In the genomic region with DNA sequence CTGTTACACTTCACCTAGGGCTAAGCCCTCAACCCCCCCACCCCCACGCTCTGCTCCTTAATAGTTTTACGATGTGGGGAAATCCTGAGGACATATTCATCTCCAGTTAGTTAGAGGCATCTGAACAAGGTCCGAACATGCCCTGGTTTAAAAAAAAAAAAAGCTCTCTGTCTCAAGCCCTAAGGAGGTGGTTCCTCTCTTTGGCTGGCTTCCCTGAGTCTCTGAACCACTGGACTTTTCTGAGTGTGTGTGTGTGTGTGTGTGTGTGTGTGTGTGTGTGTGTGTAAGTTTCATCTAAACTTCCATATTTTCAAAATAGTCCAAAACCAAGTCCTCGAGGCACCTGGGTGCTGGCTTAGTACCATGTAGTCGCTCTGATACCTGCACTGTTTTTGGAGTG, we compare ENCODE assay signal across 28 mouse cellular contexts.
DNase-seq lines count a peak whose midpoint lies in the region; ATAC-seq and TF ChIP-seq lines count a peak whose summit lies in the region.
"Had no signal": no experiment of that assay in that cellular context is flagged by ENCODE, and none has a peak within 500 bp of the region (broad histone marks: within the 10 kb centered on the region; RNA-seq: fewer than 3 reads in every experiment).

No protein-coding gene starts in this region.

- H3K9me3 ChIP-seq in lung, embryonic 14.5 days (ENCODE audit: low read depth, low read length): no peaks in the 10 kb centered on the region
- no peaks in the 10 kb centered on the region for H3K9me3 ChIP-seq in lung, postnatal 0 days (ENCODE audit: low read length)
- H3K9me3 ChIP-seq in hindbrain, embryonic 16.5 days (ENCODE audit: control insufficient read depth, low read length): no peaks in the 10 kb centered on the region
- H3K9me3 ChIP-seq in stomach, postnatal 0 days (ENCODE audit: control insufficient read depth, low read length): no peaks in the 10 kb centered on the region
- H3K9me3 ChIP-seq: embryonic facial prominence, embryonic 10.5 days; embryonic facial prominence, embryonic 15.5 days; forebrain, embryonic 15.5 days; heart, embryonic 13.5 days; hindbrain, embryonic 10.5 days; hindbrain, embryonic 15.5 days; limb, embryonic 12.5 days; liver, embryonic 15.5 days; megakaryocyte, embryonic 14.5 days; midbrain, embryonic 12.5 days; neural tube, embryonic 12.5 days had no signal

- 76% methylated on average over 5 of the region's 5 CpGs for WGBS in lung, embryonic 14.5 days
- WGBS in lung, postnatal 0 days: 75% methylated on average over 5 of the region's 5 CpGs
- WGBS in hindbrain, embryonic 16.5 days: 83% methylated on average over 5 of the region's 5 CpGs
- WGBS in stomach, postnatal 0 days: 75% methylated on average over 5 of the region's 5 CpGs

- H3K27ac ChIP-seq in lung, embryonic 14.5 days (ENCODE audit: low read depth): no peak overlapping the region
- no peak overlapping the region for H3K27ac ChIP-seq in lung, postnatal 0 days (ENCODE audit: low read length)
- H3K27ac ChIP-seq in embryonic fibroblast, embryonic 13.5 days (ENCODE audit: insufficient read depth, low read length): peak overlapping the region; percentile 53; the same call in 1 of the 2 replicates
- H3K27ac ChIP-seq in hindbrain, embryonic 16.5 days (ENCODE audit: low read depth, low read length): no peak overlapping the region
- no peak overlapping the region for H3K27ac ChIP-seq in stomach, postnatal 0 days (replicated peaks)
- H3K27ac ChIP-seq: embryonic facial prominence, embryonic 10.5 days; embryonic facial prominence, embryonic 15.5 days; forebrain, embryonic 15.5 days; heart, embryonic 13.5 days; hindbrain, embryonic 10.5 days; hindbrain, embryonic 15.5 days; limb, embryonic 12.5 days; liver, embryonic 15.5 days; midbrain, embryonic 12.5 days; neural tube, embryonic 12.5 days had no signal

- H3K4me3 ChIP-seq in lung, embryonic 14.5 days (ENCODE audit: low read depth, low read length): no peak overlapping the region
- no peak overlapping the region for H3K4me3 ChIP-seq in lung, postnatal 0 days (ENCODE audit: low read depth, low read length)
- no peak overlapping the region for H3K4me3 ChIP-seq in embryonic fibroblast, embryonic 13.5 days (ENCODE audit: insufficient read depth, low read length)
- H3K4me3 ChIP-seq in hindbrain, embryonic 16.5 days (ENCODE audit: low read length): no peak overlapping the region
- no peak overlapping the region for H3K4me3 ChIP-seq in stomach, postnatal 0 days (ENCODE audit: low read depth, low read length)
- H3K4me3 ChIP-seq: embryonic facial prominence, embryonic 10.5 days; embryonic facial prominence, embryonic 15.5 days; forebrain, embryonic 15.5 days; heart, embryonic 13.5 days; hindbrain, embryonic 10.5 days; hindbrain, embryonic 15.5 days; limb, embryonic 12.5 days; liver, embryonic 15.5 days; megakaryocyte, embryonic 14.5 days; midbrain, embryonic 12.5 days; myocyte; neural tube, embryonic 12.5 days had no signal

- no peaks in the 10 kb centered on the region for H3K36me3 ChIP-seq in lung, embryonic 14.5 days (ENCODE audit: insufficient read depth)
- H3K36me3 ChIP-seq in lung, postnatal 0 days (ENCODE audit: insufficient read depth, low read length): no peaks in the 10 kb centered on the region
- peaks cover 2% of the 10 kb centered on the region; the same call in 1 of the 2 replicates for H3K36me3 ChIP-seq in hindbrain, embryonic 16.5 days (ENCODE audit: control insufficient read depth, insufficient read depth, low read length)
- H3K36me3 ChIP-seq in stomach, postnatal 0 days (ENCODE audit: control insufficient read depth, insufficient read depth, low read length): peaks cover 2% of the 10 kb centered on the region; the same call in 1 of the 2 replicates
- H3K36me3 ChIP-seq: embryonic facial prominence, embryonic 15.5 days; forebrain, embryonic 15.5 days; hindbrain, embryonic 15.5 days; limb, embryonic 12.5 days; liver, embryonic 15.5 days; neural tube, embryonic 12.5 days had no signal

- H3K27me3 ChIP-seq in lung, embryonic 14.5 days (ENCODE audit: insufficient read depth, low read length): no peaks in the 10 kb centered on the region
- H3K27me3 ChIP-seq in lung, postnatal 0 days (replicated peaks; ENCODE audit: insufficient read depth, low read length): no peaks in the 10 kb centered on the region
- H3K27me3 ChIP-seq in hindbrain, embryonic 16.5 days (replicated peaks; ENCODE audit: control insufficient read depth, insufficient read depth, low read length): peaks cover 2% of the 10 kb centered on the region; the same call in 1 of the 2 replicates
- no peaks in the 10 kb centered on the region for H3K27me3 ChIP-seq in stomach, postnatal 0 days (ENCODE audit: control insufficient read depth, insufficient read depth, low read length)
- H3K27me3 ChIP-seq: CH12.LX; embryonic facial prominence, embryonic 15.5 days; forebrain, embryonic 15.5 days; heart, embryonic 13.5 days; hindbrain, embryonic 15.5 days; limb, embryonic 12.5 days; liver, embryonic 15.5 days; megakaryocyte, embryonic 14.5 days; midbrain, embryonic 12.5 days; neural tube, embryonic 12.5 days; Patski had no signal

- TF ChIP-seq EP300 in lung, postnatal 0 days (IDR thresholded peaks at IDR 0.05): no peak
- no peak for TF ChIP-seq EP300 in stomach, postnatal 0 days (optimal IDR thresholded peaks at IDR 0.05)

- no peak overlapping the region for H3K9ac ChIP-seq in lung, embryonic 14.5 days
- H3K9ac ChIP-seq in lung, postnatal 0 days (replicated peaks; ENCODE audit: low read depth): no peak overlapping the region
- no peak overlapping the region for H3K9ac ChIP-seq in hindbrain, embryonic 16.5 days (ENCODE audit: low read depth, low read length)
- H3K9ac ChIP-seq in stomach, postnatal 0 days (ENCODE audit: low read length): no peak overlapping the region
- H3K9ac ChIP-seq: embryonic facial prominence, embryonic 15.5 days; forebrain, embryonic 15.5 days; heart, embryonic 13.5 days; hindbrain, embryonic 15.5 days; limb, embryonic 12.5 days; liver, embryonic 15.5 days; midbrain, embryonic 12.5 days; neural tube, embryonic 12.5 days had no signal

- H3K4me2 ChIP-seq in lung, embryonic 14.5 days: no peak overlapping the region
- H3K4me2 ChIP-seq in lung, postnatal 0 days (replicated peaks; ENCODE audit: low read depth, low read length): no peak overlapping the region
- H3K4me2 ChIP-seq in hindbrain, embryonic 16.5 days (ENCODE audit: low read length): no peak overlapping the region
- H3K4me2 ChIP-seq in stomach, postnatal 0 days (replicated peaks; ENCODE audit: low read depth): no peak overlapping the region
- H3K4me2 ChIP-seq: embryonic facial prominence, embryonic 15.5 days; forebrain, embryonic 15.5 days; heart, embryonic 13.5 days; hindbrain, embryonic 15.5 days; limb, embryonic 12.5 days; liver, embryonic 15.5 days; midbrain, embryonic 12.5 days; neural tube, embryonic 12.5 days had no signal

- DNase-seq in lung, embryonic 14.5 days: peak; percentile 31
- DNase-seq in lung, postnatal 0 days (ENCODE audit: low spot score): no peak
- DNase-seq in kidney, postnatal 14 days: peak; percentile 71
- DNase-seq in embryo, embryonic 10 days (ENCODE audit: low spot score): no peak
- DNase-seq in stomach, postnatal 0 days (ENCODE audit: low spot score): no peak
- DNase-seq: adrenal gland, postnatal 36 days; cerebellum, adult 18-20 months; heart, postnatal 10 days; lung, postnatal 4 days; spleen, adult 18-20 months; thymus, adult 18-20 months; thymus, postnatal 25 days had no signal

- no peak for ATAC-seq in lung, embryonic 14.5 days (ENCODE audit: insufficient read depth)
- ATAC-seq in lung, postnatal 0 days: no peak
- ATAC-seq in hindbrain, embryonic 16.5 days: no peak
- no peak for ATAC-seq in stomach, postnatal 0 days (ENCODE audit: low FRiP score, low TSS enrichment)
- ATAC-seq: forebrain, embryonic 15.5 days; Patski had no signal

- no peak for TF ChIP-seq CTCF in lung, embryonic 14.5 days (IDR thresholded peaks at IDR 0.05; ENCODE audit: low read depth)
- no peak for TF ChIP-seq CTCF in lung, postnatal 0 days (IDR thresholded peaks at IDR 0.05)
- no peak for TF ChIP-seq CTCF in embryonic fibroblast, embryonic 13.5 days (IDR thresholded peaks at IDR 0.05; ENCODE audit: borderline replicate concordance, insufficient read depth, low read length)
- no peak for TF ChIP-seq CTCF in stomach, postnatal 0 days (IDR thresholded peaks at IDR 0.05; ENCODE audit: low read depth)

- no peak for TF ChIP-seq POLR2A in embryonic fibroblast, embryonic 13.5 days (IDR thresholded peaks at IDR 0.05; ENCODE audit: low read depth, low read length)

- H3K4me1 ChIP-seq in lung, embryonic 14.5 days (ENCODE audit: insufficient read depth): no peaks in the 10 kb centered on the region
- H3K4me1 ChIP-seq in lung, postnatal 0 days (ENCODE audit: insufficient read depth, low read depth, low read length): no peaks in the 10 kb centered on the region
- H3K4me1 ChIP-seq in embryonic fibroblast, embryonic 13.5 days (ENCODE audit: control insufficient read depth, insufficient read depth, low read length): no peaks in the 10 kb centered on the region
- no peaks in the 10 kb centered on the region for H3K4me1 ChIP-seq in hindbrain, embryonic 16.5 days (ENCODE audit: control insufficient read depth, insufficient read depth, low read depth, low read length)
- H3K4me1 ChIP-seq in stomach, postnatal 0 days (replicated peaks; ENCODE audit: control insufficient read depth, insufficient read depth): no peaks in the 10 kb centered on the region
- H3K4me1 ChIP-seq: forebrain, embryonic 15.5 days; hindbrain, embryonic 10.5 days; hindbrain, embryonic 15.5 days; liver, embryonic 15.5 days; megakaryocyte, embryonic 14.5 days; midbrain, embryonic 12.5 days; neural tube, embryonic 12.5 days had no signal

Comparison
In these comparisons a context has a peak if more than half of its experiments do, and no peak if none do; other contexts are left out.
1. DNase-seq: peak in lung, embryonic 14.5 days (single experiment) and kidney, postnatal 14 days (single experiment); none in lung, postnatal 0 days (single experiment), embryo, embryonic 10 days (single experiment) and stomach, postnatal 0 days (single experiment).